ENCODE assay signal across 15 mouse cellular contexts in genomic region chr1:80965792-80966191, GRCm38 (mm10).
"Had no signal": no experiment of that assay in that cellular context is flagged by ENCODE, and none has a peak within 500 bp of the region (broad histone marks: within the 10 kb centered on the region; RNA-seq: fewer than 3 reads in every experiment).

No protein-coding gene starts in this region.

- H3K9me3 ChIP-seq: limb, embryonic 12.5 days; limb, embryonic 15.5 days; midbrain, embryonic 12.5 days had no signal

- H3K9ac ChIP-seq: limb, embryonic 12.5 days; limb, embryonic 15.5 days; liver, embryonic 14.5 days; liver, postnatal 0 days; lung, embryonic 14.5 days; midbrain, embryonic 12.5 days had no signal

- H3K27ac ChIP-seq: limb, embryonic 12.5 days; limb, embryonic 15.5 days; liver, embryonic 14.5 days; macrophage; midbrain, embryonic 12.5 days had no signal

- ATAC-seq: liver, postnatal 0 days; lung, postnatal 0 days; midbrain, embryonic 16.5 days had no signal

- H3K4me3 ChIP-seq: limb, embryonic 12.5 days; limb, embryonic 15.5 days; midbrain, embryonic 12.5 days had no signal

- H3K36me3 ChIP-seq: limb, embryonic 12.5 days; limb, embryonic 15.5 days; midbrain, embryonic 12.5 days had no signal

- H3K27me3 ChIP-seq: limb, embryonic 12.5 days; limb, embryonic 15.5 days; midbrain, embryonic 12.5 days had no signal

- H3K4me2 ChIP-seq: limb, embryonic 12.5 days; limb, embryonic 15.5 days; liver, embryonic 11.5 days; lung, embryonic 14.5 days; midbrain, embryonic 12.5 days had no signal

- H3K4me1 ChIP-seq: limb, embryonic 12.5 days; limb, embryonic 15.5 days; midbrain, embryonic 12.5 days had no signal

- DNase-seq: kidney, postnatal 14 days; kidney, postnatal 4 days; left cerebral cortex, postnatal 4 days; liver, postnatal 0 days; lung, embryonic 14.5 days; thymus, adult 18-20 months; thymus, postnatal 36 days had no signal
